Mouse (Mus musculus): ENCODE measurements at regions not wholly inside any gene's neighbourhood (a gene's known extent, or its start where the extent isn't known, plus 50 kb on each side); places are given as distances from the start of the nearest gene placed in this dataset.
"Not testable (repeated sequence)": the region's sequence is repeated elsewhere in the genome, so short reads cannot be mapped to it uniquely, and the experiment has no call there.

- not testable (repeated sequence) for DNase-seq (ENCODE audit: low read depth)
Measured at GRCm38 (mm10) chr2:53632816-53633474, 441.4 kb downstream of the Arl6ip6 start.

- DNase-seq (ENCODE audit: low read depth) = no peak
Measured at GRCm38 (mm10) chr2:53668599-53669372, 416.6 kb downstream of the Rprm start.

GRCm38 (mm10) chr2:53680350-53681011 is 404.9 kb downstream of the Rprm start:
- DNase-seq (ENCODE audit: low read depth) = no peak

- no peak for DNase-seq (ENCODE audit: low read depth)
Measured at GRCm38 (mm10) chr2:53682599-53682998, 402.8 kb downstream of the Rprm start.

GRCm38 (mm10) chr2:53687281-53687680 is 398.1 kb downstream of the Rprm start:
- no peak for DNase-seq (ENCODE audit: low read depth)

GRCm38 (mm10) chr2:53689223-53689880 is 396.0 kb downstream of the Rprm start:
- DNase-seq (ENCODE audit: low read depth) = no peak

- no peak for DNase-seq (ENCODE audit: low read depth)
Measured at GRCm38 (mm10) chr2:53691580-53692118, 393.7 kb downstream of the Rprm start.

- no peak for DNase-seq (ENCODE audit: low read depth)
Measured at GRCm38 (mm10) chr2:53711213-53711612, 374.1 kb downstream of the Rprm start.

GRCm38 (mm10) chr2:53713106-53713640 is 372.2 kb downstream of the Rprm start:
- DNase-seq (ENCODE audit: low read depth) = no peak

- no peak for DNase-seq (ENCODE audit: low read depth)
Measured at GRCm38 (mm10) chr2:53715017-53715416, 370.3 kb downstream of the Rprm start.

- DNase-seq (ENCODE audit: low read depth) = no peak
Measured at GRCm38 (mm10) chr2:53723231-53723630, 362.1 kb downstream of the Rprm start.

GRCm38 (mm10) chr2:53728693-53729092 is 356.7 kb downstream of the Rprm start:
- DNase-seq (ENCODE audit: low read depth) = no peak

GRCm38 (mm10) chr2:53730451-53730850 is 354.9 kb downstream of the Rprm start:
- DNase-seq (ENCODE audit: low read depth) = no peak

- no peak for DNase-seq (ENCODE audit: low read depth)
Measured at GRCm38 (mm10) chr2:53763486-53763885, 321.9 kb downstream of the Rprm start.

- not testable (repeated sequence) for DNase-seq (ENCODE audit: low read depth)
Measured at GRCm38 (mm10) chr2:53782035-53782434, 303.3 kb downstream of the Rprm start.

GRCm38 (mm10) chr2:53788599-53788998 is 296.8 kb downstream of the Rprm start:
- DNase-seq (ENCODE audit: low read depth) = not testable (repeated sequence)

GRCm38 (mm10) chr2:53796605-53797004 is 288.7 kb downstream of the Rprm start:
- DNase-seq (ENCODE audit: low read depth) = no peak

- DNase-seq (ENCODE audit: low read depth) = no peak
Measured at GRCm38 (mm10) chr2:53803666-53804065, 281.7 kb downstream of the Rprm start.

- peak; percentile 8 for DNase-seq (ENCODE audit: low read depth)
Measured at GRCm38 (mm10) chr2:53850815-53851528, 234.4 kb downstream of the Rprm start.

All from c-Kit-positive CD71-negative TER-119-negative erythroid progenitor cells, embryonic 14.5 days (primary cell).